Mouse (Mus musculus) embryonic fibroblast, embryonic 13.5 days (primary cell): ENCODE measurements around the gene Mras.

Source experiments
- CTCF ChIP-seq: IDR thresholded peaks from 2 replicates; pipeline ENCODE4 v1.5.1; 2011; ENCODE audit warnings: mild to moderate bottlenecking, control low read depth, low read length, moderate library complexity, borderline replicate concordance; ENCODE audit not compliant: insufficient read depth
- POLR2A ChIP-seq: IDR thresholded peaks from 2 replicates; pipeline ENCODE4 v1.6.1; 2011; ENCODE audit warnings: low read depth, mild to moderate bottlenecking, control low read depth, low read length, moderate library complexity

GRCm38 (mm10) chr9:99363076-99363475 is 74.1 kb downstream of the Mras start:
- TF ChIP-seq CTCF (no peak), POLR2A (no peak)
